Mouse (Mus musculus) limb, embryonic 10.5 days (tissue): Measurements from ENCODE around the gene Adamts3. TPM values are rescaled to one million over a fixed set of nuclear protein-coding genes. Genes with fewer than 3 reads are reported as not detected.

Experiments
- DNase-seq: peaks from one replicate; pipeline ENCODE4 v3.0.0-alpha.2; 2017; ENCODE audit warnings: low spot score
- H3K27ac ChIP-seq: fragments of 300-500 bp; sonication (generic); 2 replicates; pipeline ENCODE4 v1.5.1; 2016; ENCODE audit warnings: mild to moderate bottlenecking
- H3K27me3 ChIP-seq: fragments of 300-500 bp; sonication (generic); 2 replicates; pipeline ENCODE4 v1.6.1; 2016; ENCODE audit warnings: low read depth, mild to moderate bottlenecking; ENCODE audit not compliant: poor library complexity, severe bottlenecking
- H3K36me3 ChIP-seq: fragments of 300-500 bp; sonication (generic); 2 replicates; pipeline ENCODE4 v1.6.1; 2016; ENCODE audit warnings: mild to moderate bottlenecking, moderate library complexity
- H3K4me1 ChIP-seq: fragments of 300-500 bp; sonication (generic); 2 replicates; pipeline ENCODE4 v1.6.1; 2016
- H3K4me3 ChIP-seq: fragments of 300-500 bp; sonication (generic); 2 replicates; pipeline ENCODE4 v1.5.1; 2016; ENCODE audit warnings: mild to moderate bottlenecking, moderate library complexity
- H3K9me3 ChIP-seq: fragments of 300-500 bp; sonication (generic); replicated peaks from 2 replicates; pipeline ENCODE4 v1.6.1; 2016; ENCODE audit warnings: mild to moderate bottlenecking
- WGBS: fragments of 180-500 bp; shearing (Covaris S2); methylation state at CpG from one replicate; pipeline ENCODE4 v1.1.7; 2016; 5-methylcytosine and 5-hydroxymethylcytosine counted together
- polyA plus RNA-seq: library from polyadenylated mRNA; unstranded; fragments of >200 nt; fragmentation: Nextera tagmentation; extraction: Ambion mirVana; gene quantifications from 2 replicates; pipeline ENCODE4 v1.2.1, GENCODE M21; 2016

Gene Adamts3
- polyA plus RNA-seq, 1 experiment from 2014 or later: 7.2 TPM

GRCm38 (mm10) chr5:89784635-89785034 lies 98.5 kb downstream of the Adamts3 start:
- Histone ChIP-seq H3K27ac (no peak overlapping the region), H3K4me1 (no peaks in the 10 kb centered on the region), H3K36me3 (no peaks in the 10 kb centered on the region), H3K27me3 (no peaks in the 10 kb centered on the region), H3K4me3 (no peak overlapping the region), H3K9me3 (no peaks in the 10 kb centered on the region)
- whole genome bisulfite sequencing: 93% methylated on average over 5 of the region's 5 CpGs
- no peak for DNase-seq

DNA sequence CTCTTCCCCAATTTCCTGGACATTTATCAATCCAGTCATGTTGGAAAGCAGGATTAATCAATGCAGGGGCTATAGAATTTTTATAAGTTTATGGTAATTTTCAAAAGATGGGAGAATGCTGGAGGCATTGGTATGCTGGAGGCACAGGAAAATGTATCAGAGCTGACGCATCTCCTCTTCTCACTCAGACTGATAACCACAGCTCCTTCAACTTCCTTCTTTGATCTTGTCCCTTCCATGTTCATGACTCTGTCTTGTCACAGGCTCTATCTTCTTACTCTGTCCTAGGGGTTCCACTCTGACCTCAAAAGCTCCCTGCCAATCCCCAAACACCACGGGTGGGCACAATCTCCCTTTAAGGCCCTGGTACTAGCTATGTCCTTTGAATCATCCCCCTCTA lies 103.3 kb downstream of the Adamts3 start:
- no peak overlapping the region for H3K27ac ChIP-seq
- WGBS: 92% methylated on average over 2 of the region's 2 CpGs

DNA sequence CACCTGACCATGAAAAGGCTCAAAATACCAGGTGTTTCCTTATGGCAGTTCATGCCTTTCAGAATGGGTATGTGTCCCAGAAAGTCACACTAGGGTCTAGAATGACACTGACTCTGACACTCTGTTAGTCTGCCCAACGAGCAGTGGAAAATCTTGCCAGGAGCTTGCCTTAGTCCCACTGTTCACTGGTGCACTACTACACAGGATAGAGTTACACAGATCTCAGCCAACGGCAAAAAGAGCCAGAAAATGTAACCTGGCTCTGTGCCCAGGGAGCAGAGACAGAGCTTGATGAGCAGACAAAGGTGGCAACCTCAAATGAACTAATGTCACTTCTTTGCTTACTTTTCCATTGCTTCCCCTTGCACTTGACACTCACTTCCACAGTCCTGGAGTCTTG lies 104.5 kb downstream of the Adamts3 start:
- Histone ChIP-seq H3K36me3 (no peaks in the 10 kb centered on the region), H3K4me3 (no peak overlapping the region), H3K4me1 (no peaks in the 10 kb centered on the region), H3K27ac (no peak overlapping the region), H3K27me3 (no peaks in the 10 kb centered on the region), H3K9me3 (no peaks in the 10 kb centered on the region)
- no peak for DNase-seq
- WGBS: 73% methylated on average over 2 of the region's 2 CpGs

More for the DNA sequence above, 103.3 kb downstream of the Adamts3 start:
- no peaks in the 10 kb centered on the region for H3K9me3 ChIP-seq
- no peaks in the 10 kb centered on the region for H3K27me3 ChIP-seq
- H3K36me3 ChIP-seq: no peaks in the 10 kb centered on the region
- no peak for DNase-seq
- no peak overlapping the region for H3K4me3 ChIP-seq
- no peaks in the 10 kb centered on the region for H3K4me1 ChIP-seq

DNA sequence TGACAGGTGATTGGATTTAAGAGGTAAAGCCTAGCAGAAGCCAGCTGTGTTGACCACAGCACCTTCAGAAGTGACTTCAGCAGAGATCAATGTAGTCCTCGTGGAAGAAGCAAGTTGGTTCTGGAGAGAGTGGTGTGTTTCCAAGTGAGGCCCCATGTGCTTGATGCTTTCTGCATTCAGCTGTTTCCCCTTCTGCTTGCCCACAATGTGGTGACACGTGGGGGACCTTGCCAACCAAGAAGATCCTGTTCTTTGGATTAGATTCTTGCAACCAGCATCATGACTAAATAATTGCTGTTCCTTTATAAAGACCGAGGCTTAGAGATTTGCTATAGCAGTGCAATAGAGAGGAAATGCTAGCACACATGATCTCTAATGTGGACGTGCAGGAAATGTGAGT lies 105.7 kb downstream of the Adamts3 start:
- 83% methylated on average over 4 of the region's 4 CpGs for WGBS
- Histone ChIP-seq H3K9me3 (no peaks in the 10 kb centered on the region), H3K4me3 (no peak overlapping the region), H3K27me3 (no peaks in the 10 kb centered on the region), H3K4me1 (no peaks in the 10 kb centered on the region), H3K36me3 (no peaks in the 10 kb centered on the region), H3K27ac (no peak overlapping the region)
- no peak for DNase-seq

DNA sequence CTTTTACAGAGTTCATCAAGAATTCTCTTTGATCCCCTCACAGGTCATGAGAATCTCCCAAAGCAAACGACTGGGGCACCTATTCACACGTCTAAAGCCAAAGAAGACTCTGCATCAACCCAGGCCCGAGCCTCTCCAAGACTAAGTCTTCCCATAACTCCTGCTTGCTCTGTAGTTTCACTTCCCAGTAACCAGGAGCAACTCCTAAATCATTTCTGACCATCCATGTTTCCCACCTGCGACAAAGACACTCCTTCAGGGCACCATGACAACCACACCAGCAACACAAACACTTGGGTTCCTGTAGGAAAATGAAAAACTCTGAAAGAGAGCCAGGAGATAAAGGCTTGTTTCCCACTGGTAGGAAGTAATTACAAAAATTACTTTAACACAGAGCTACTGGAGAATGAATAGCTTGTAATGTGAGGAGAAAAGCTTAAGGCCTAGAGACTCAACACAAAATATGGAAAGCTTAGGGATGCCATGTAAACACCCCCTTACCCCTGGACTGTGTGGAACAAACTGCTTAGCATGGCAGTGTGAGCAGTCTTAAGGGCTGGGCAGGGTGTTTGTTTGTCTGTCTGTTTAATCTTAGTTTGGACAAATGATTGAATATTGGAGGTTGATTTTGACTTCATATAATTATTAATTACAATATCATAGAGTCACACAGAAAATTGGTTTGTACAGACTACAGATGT lies 112.3 kb downstream of the Adamts3 start:
- no peak overlapping the region for H3K4me3 ChIP-seq
- 70% methylated on average over 4 of the region's 4 CpGs for whole genome bisulfite sequencing
- no peaks in the 10 kb centered on the region for H3K36me3 ChIP-seq
- no peaks in the 10 kb centered on the region for H3K9me3 ChIP-seq
- H3K27ac ChIP-seq: no peak overlapping the region
- no peak for DNase-seq
- H3K27me3 ChIP-seq: no peaks in the 10 kb centered on the region
- H3K4me1 ChIP-seq: no peaks in the 10 kb centered on the region

DNA sequence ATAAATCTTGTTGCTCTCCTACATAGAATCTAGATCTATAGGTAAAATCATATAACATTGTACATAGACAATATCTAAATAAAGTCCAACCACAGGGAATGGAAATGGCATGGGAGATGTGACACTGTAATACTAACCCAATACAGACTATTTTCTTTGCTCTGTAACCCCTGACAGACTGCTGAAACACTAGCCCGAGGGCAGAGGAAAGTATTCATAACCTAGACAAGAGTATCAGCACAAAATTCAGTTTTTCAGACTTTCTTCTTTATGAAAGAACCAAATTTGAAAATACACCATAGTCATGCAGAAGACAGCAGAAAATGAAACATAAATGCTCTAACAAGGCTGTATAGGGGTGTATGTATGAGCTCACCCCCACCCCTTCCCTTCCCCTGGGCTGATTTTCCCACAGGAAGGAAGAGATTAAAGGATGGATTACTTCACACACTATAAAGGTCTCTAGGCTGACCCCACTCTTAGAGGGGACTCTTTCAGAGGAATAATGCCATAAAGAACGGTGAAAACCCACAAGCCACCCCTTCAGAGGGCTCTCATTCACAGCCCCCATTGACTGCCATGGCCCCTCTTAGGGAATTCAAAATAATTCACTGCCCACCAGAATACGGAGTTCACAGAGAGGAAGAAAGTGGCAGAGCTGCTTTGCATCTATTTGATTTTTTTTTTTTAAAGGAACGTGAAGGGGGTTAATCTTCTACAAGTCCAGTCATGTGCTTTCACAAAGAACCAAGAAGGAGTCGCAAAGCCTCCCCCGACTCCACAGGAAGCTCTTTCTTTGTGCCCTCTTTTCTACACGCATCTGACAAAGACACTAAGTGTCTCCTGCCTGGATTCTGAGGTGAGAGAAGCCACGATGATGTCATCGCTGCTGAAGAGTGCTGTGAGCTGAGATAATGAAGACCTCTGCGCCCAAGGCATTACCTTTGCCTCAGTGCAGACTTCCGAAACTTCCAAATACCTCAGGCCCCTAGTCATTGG lies 119.6 kb downstream of the Adamts3 start:
- H3K27me3 ChIP-seq: no peaks in the 10 kb centered on the region
- peaks cover 8% of the 10 kb centered on the region for H3K4me1 ChIP-seq
- H3K4me3 ChIP-seq: no peak overlapping the region
- DNase-seq: no peak
- no peaks in the 10 kb centered on the region for H3K9me3 ChIP-seq
- H3K36me3 ChIP-seq: no peaks in the 10 kb centered on the region
- H3K27ac ChIP-seq: no peak overlapping the region
- 24% methylated on average over 11 of the region's 11 CpGs for WGBS

- DNase-seq: no peak
- Histone ChIP-seq H3K4me1 (peaks cover 8% of the 10 kb centered on the region), H3K36me3 (no peaks in the 10 kb centered on the region), H3K4me3 (no peak overlapping the region), H3K27ac (no peak overlapping the region), H3K27me3 (no peaks in the 10 kb centered on the region), H3K9me3 (no peaks in the 10 kb centered on the region)
- WGBS: 92% methylated on average over 4 of the region's 4 CpGs
These were observed 122.8 kb downstream of the Adamts3 start for GRCm38 (mm10) chr5:89760368-89760767.

DNA sequence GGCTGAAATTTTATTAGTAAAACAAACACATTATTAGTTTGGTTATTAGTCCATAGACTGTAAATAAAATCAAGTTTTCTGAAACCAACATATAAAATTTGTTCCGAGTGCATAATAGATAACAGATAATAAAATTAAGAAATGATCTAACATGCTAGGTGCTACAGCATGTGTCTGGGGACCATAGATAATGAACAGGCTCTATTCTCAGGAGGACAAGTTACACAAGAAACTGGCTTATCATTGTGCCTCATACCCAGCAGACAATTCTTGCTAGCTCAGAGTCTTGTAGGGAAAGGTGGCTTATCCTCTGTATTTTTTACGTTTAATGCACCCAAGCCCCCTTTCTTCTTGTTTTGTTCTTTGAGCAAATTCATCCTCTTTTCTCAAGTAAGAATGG lies 131.3 kb downstream of the Adamts3 start:
- no peak for DNase-seq
- no peaks in the 10 kb centered on the region for H3K4me1 ChIP-seq
- no peaks in the 10 kb centered on the region for H3K27me3 ChIP-seq
- H3K27ac ChIP-seq: no peak overlapping the region
- H3K9me3 ChIP-seq: no peaks in the 10 kb centered on the region
- H3K36me3 ChIP-seq: no peaks in the 10 kb centered on the region
- no peak overlapping the region for H3K4me3 ChIP-seq
- WGBS: 96% methylated on average over 2 of the region's 2 CpGs

- 92% methylated on average over 2 of the region's 2 CpGs for WGBS
- Histone ChIP-seq H3K36me3 (no peaks in the 10 kb centered on the region), H3K27ac (no peak overlapping the region), H3K4me3 (no peak overlapping the region), H3K9me3 (no peaks in the 10 kb centered on the region), H3K27me3 (no peaks in the 10 kb centered on the region), H3K4me1 (no peaks in the 10 kb centered on the region)
- no peak for DNase-seq
These were observed 134.8 kb downstream of the Adamts3 start for GRCm38 (mm10) chr5:89748185-89748884.

DNA sequence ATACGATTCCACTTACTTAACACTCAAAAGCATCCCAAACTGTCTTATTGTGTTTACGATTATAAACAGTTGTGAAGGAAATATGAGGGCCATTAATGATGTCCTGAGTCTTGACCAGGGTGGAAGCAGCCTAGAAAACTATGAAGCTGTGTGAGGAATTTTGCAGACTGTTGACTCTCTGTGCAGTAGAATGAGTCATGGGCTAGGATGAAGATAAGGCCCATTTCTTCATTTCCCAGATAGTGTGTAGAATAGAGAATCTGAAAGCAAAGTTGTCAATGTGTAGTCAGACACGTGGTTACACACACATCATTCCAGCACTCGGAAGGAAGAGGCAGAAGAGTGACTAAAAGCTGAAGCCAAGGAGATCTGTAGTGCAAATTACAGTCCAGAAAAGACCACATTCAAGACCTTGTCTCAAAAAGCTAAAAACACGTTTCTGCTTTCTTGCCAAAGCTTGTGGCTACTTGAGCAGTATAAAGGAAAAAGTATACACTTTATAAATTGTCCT lies 135.9 kb downstream of the Adamts3 start:
- no peaks in the 10 kb centered on the region for H3K36me3 ChIP-seq
- H3K9me3 ChIP-seq: no peaks in the 10 kb centered on the region
- no peak overlapping the region for H3K4me3 ChIP-seq
- no peak for DNase-seq
- 88% methylated on average over 5 of the region's 5 CpGs for WGBS
- no peaks in the 10 kb centered on the region for H3K27me3 ChIP-seq
- no peak overlapping the region for H3K27ac ChIP-seq
- H3K4me1 ChIP-seq: no peaks in the 10 kb centered on the region

- WGBS: 90% methylated on average over 2 of the region's 2 CpGs
- Histone ChIP-seq H3K27ac (no peak overlapping the region), H3K27me3 (no peaks in the 10 kb centered on the region), H3K9me3 (no peaks in the 10 kb centered on the region), H3K4me3 (no peak overlapping the region), H3K4me1 (no peaks in the 10 kb centered on the region), H3K36me3 (no peaks in the 10 kb centered on the region)
- no peak for DNase-seq
These were observed 138.0 kb downstream of the Adamts3 start for GRCm38 (mm10) chr5:89745112-89745511.

- no peak for DNase-seq
- Histone ChIP-seq H3K36me3 (no peaks in the 10 kb centered on the region), H3K27me3 (no peaks in the 10 kb centered on the region), H3K9me3 (no peaks in the 10 kb centered on the region), H3K4me3 (no peak overlapping the region), H3K4me1 (no peaks in the 10 kb centered on the region), H3K27ac (no peak overlapping the region)
- 90% methylated on average over 2 of the region's 2 CpGs for WGBS
These were observed 148.4 kb downstream of the Adamts3 start for GRCm38 (mm10) chr5:89734759-89735158.
